Mouse (Mus musculus): ENCODE measurements around the gene Adamtsl5. TPM values are rescaled to one million over a fixed set of nuclear protein-coding genes. Genes with fewer than 3 reads are reported as not detected.

The Adamtsl5 gene
- polyA plus RNA-seq, 1 experiment from 2014 or later: 12.2 TPM

DNA sequence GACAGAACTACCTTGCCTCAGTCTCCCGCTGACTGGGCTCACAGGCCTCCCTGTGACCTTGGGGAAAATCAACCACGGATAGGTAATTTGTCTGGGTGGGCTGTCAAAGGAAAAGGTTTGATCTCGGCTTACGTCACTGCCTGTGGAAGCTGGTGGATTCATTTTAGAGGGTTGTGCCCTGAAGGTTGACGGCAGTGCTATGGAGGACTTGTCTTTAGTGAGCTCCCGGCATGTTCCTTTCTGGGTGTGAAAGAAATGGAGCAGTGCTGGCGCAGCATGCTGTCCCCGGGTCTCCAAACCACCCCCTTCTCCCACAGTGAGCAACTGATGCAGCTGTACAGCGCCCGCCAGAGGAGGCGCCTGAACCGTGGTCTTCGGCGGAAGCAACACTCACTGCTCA lies 54.9 kb downstream of the Adamtsl5 start:
- ATAC-seq (ENCODE audit: low FRiP score, low TSS enrichment) (no peak), DNase-seq (ENCODE audit: low spot score) (no peak)
- H3K27me3 ChIP-seq (ENCODE audit: control insufficient read depth, insufficient read depth, low read length): no peaks in the 10 kb centered on the region
- H3K27ac ChIP-seq (replicated peaks): peak overlapping the region; percentile 95
- peak overlapping the region; percentile 90 for H3K4me3 ChIP-seq (ENCODE audit: low read depth, low read length)
- no peak for TF ChIP-seq EP300 (optimal IDR thresholded peaks at IDR 0.05)
- peak; percentile 35 for TF ChIP-seq CTCF (IDR thresholded peaks at IDR 0.05; ENCODE audit: low read depth)
- no peaks in the 10 kb centered on the region for H3K4me1 ChIP-seq (replicated peaks; ENCODE audit: control insufficient read depth, insufficient read depth)
- peaks cover 8% of the 10 kb centered on the region for H3K36me3 ChIP-seq (ENCODE audit: control insufficient read depth, insufficient read depth, low read length)
- peak overlapping the region; percentile 97 for H3K9ac ChIP-seq (ENCODE audit: low read length)
- H3K9me3 ChIP-seq (ENCODE audit: control insufficient read depth, low read length): no peaks in the 10 kb centered on the region
- peak overlapping the region; percentile 68 for H3K4me2 ChIP-seq (replicated peaks; ENCODE audit: low read depth)
- whole genome bisulfite sequencing: 17% methylated on average over 14 of the region's 14 CpGs

DNA sequence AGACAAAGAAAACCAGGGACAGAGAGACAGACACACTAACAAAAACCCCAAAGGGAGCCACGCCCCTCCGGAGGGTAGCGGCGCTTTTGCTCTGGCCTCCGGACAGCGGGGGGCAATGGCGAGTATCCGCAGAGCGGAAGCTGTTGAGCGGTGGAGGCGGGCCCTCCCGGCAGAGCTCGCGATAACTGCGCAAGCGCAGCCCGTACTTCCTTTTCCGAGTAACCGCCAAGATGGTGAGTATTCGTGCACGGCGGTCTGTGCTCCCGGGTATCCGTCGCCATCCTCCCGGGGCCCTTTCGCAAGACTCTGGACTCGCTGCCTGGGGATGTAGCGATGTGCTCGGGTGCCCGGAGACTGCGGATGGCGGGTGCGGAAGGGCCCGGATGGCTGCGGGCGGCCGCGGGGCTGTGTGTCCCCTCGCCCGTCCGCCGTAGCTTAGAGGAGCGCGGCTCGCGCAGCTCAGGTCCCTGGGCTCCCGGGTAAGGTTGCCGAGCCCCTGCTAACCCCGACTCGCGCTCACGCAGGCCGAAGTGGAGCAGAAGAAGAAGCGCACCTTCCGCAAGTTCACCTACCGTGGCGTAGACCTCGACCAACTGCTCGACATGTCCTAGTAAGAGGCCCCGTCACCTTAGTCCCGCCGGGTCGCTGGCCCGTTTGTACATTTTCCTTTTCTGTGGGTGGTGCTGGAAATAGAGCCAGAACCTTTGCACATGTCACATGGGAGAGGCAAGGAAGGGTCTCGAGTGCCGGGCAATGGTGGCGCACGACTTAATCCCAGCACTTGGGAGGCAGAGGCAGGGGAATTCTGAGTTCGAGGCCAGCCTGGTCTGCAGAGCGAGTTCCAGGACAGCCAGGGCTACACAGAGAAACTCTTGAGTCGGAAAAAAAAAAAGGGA lies 55.7 kb downstream of the Adamtsl5 start, which contains the start of gene Rps15:
Rps15 (plus strand) TSS at position 203 of the 896 bp plus-strand sequence.
- Histone ChIP-seq H3K36me3 (ENCODE audit: control insufficient read depth, insufficient read depth, low read length) (peaks cover 8% of the 10 kb centered on the region), H3K27ac (replicated peaks) (peak within 1 kb of the TSS; percentile 95), H3K9ac (ENCODE audit: low read length) (peak within 1 kb of the TSS; percentile 97), H3K4me3 (ENCODE audit: low read depth, low read length) (peak within 1 kb of the TSS; percentile 90), H3K9me3 (ENCODE audit: control insufficient read depth, low read length) (no peaks in the 10 kb centered on the region), H3K27me3 (ENCODE audit: control insufficient read depth, insufficient read depth, low read length) (no peaks in the 10 kb centered on the region), H3K4me1 (replicated peaks; ENCODE audit: control insufficient read depth, insufficient read depth) (no peaks in the 10 kb centered on the region), H3K4me2 (replicated peaks; ENCODE audit: low read depth) (peak within 1 kb of the TSS; percentile 68)
- peak; percentile 88 for ATAC-seq (ENCODE audit: low FRiP score, low TSS enrichment)
- under 1% methylated on average over 71 of the region's 72 CpGs for WGBS
- TF ChIP-seq EP300 (optimal IDR thresholded peaks at IDR 0.05) (peak; percentile 89), CTCF (IDR thresholded peaks at IDR 0.05; ENCODE audit: low read depth) (peak; percentile 83)
- peak; percentile 96 for DNase-seq (ENCODE audit: low spot score)

Small RNA genes within 50 kb of the gene (microRNA-seq; reads per million reads assigned to microRNA genes)
- not detected for gene Gm22721

Other genes with a start within 250 kb of the Adamtsl5 start
- 10.7 and 11.0 TPM in 2 replicates for gene Sbno2, start 242.8 kb downstream of the Adamtsl5 start, polyA plus RNA-seq (2015; fragmentation: Nextera tagmentation; extraction: Ambion mirVana)
- gene Stk11, start 232.6 kb downstream of the Adamtsl5 start, polyA plus RNA-seq (2015; fragmentation: Nextera tagmentation; extraction: Ambion mirVana): 10.3 and 11.2 TPM in 2 replicates
- 679 and 705 TPM in 2 replicates for gene Atp5d, start 209.8 kb downstream of the Adamtsl5 start, polyA plus RNA-seq (2015; fragmentation: Nextera tagmentation; extraction: Ambion mirVana)
- 4.2 and 4.3 TPM in 2 replicates for gene Cbarp, start 207.6 kb downstream of the Adamtsl5 start, polyA plus RNA-seq (2015; fragmentation: Nextera tagmentation; extraction: Ambion mirVana)
- gene Midn, start 200.1 kb downstream of the Adamtsl5 start, polyA plus RNA-seq (2015; fragmentation: Nextera tagmentation; extraction: Ambion mirVana): 8.5 and 9.6 TPM in 2 replicates
- 237 and 244 TPM in 2 replicates for gene Cirbp, start 182.4 kb downstream of the Adamtsl5 start, polyA plus RNA-seq (2015; fragmentation: Nextera tagmentation; extraction: Ambion mirVana)
- gene 1600002K03Rik, start 175.5 kb downstream of the Adamtsl5 start, polyA plus RNA-seq (2015; fragmentation: Nextera tagmentation; extraction: Ambion mirVana): 13.9 and 14.1 TPM in 2 replicates
- 6.5 and 7.2 TPM in 2 replicates for gene Efna2, start 168.9 kb downstream of the Adamtsl5 start, polyA plus RNA-seq (2015; fragmentation: Nextera tagmentation; extraction: Ambion mirVana)
- gene Mum1, start 122.0 kb downstream of the Adamtsl5 start, polyA plus RNA-seq (2015; fragmentation: Nextera tagmentation; extraction: Ambion mirVana): 23.1 and 23.9 TPM in 2 replicates
- 400 and 403 TPM in 2 replicates for gene Ndufs7, start 99.3 kb downstream of the Adamtsl5 start, polyA plus RNA-seq (2015; fragmentation: Nextera tagmentation; extraction: Ambion mirVana)
- gene Gamt, start 87.4 kb downstream of the Adamtsl5 start, polyA plus RNA-seq (2015; fragmentation: Nextera tagmentation; extraction: Ambion mirVana): 16.3 and 17.4 TPM in 2 replicates
- gene Dazap1, start 86.9 kb downstream of the Adamtsl5 start, polyA plus RNA-seq (2015; fragmentation: Nextera tagmentation; extraction: Ambion mirVana): 27.4 and 28.4 TPM in 2 replicates
- gene Rps15, start 56.0 kb downstream of the Adamtsl5 start, polyA plus RNA-seq (2015; fragmentation: Nextera tagmentation; extraction: Ambion mirVana): 766 and 821 TPM in 2 replicates
- gene Apc2, start 52.4 kb downstream of the Adamtsl5 start, polyA plus RNA-seq (2015; fragmentation: Nextera tagmentation; extraction: Ambion mirVana): 1.2 and 1.3 TPM in 2 replicates
- 50.3 and 51.2 TPM in 2 replicates for gene 2310011J03Rik, start 27.9 kb downstream of the Adamtsl5 start, polyA plus RNA-seq (2015; fragmentation: Nextera tagmentation; extraction: Ambion mirVana)
- 2.2 and 2.3 TPM in 2 replicates for gene Pcsk4, start 18.9 kb downstream of the Adamtsl5 start, polyA plus RNA-seq (2015; fragmentation: Nextera tagmentation; extraction: Ambion mirVana)
- 13.5 and 17.6 TPM in 2 replicates for gene Reep6, start 18.5 kb downstream of the Adamtsl5 start, polyA plus RNA-seq (2015; fragmentation: Nextera tagmentation; extraction: Ambion mirVana)
- 0.07 TPM in 2 replicates for gene Plk5, start 8.0 kb upstream of the Adamtsl5 start, polyA plus RNA-seq (2015; fragmentation: Nextera tagmentation; extraction: Ambion mirVana)
- gene Mex3d, start 39.2 kb upstream of the Adamtsl5 start, polyA plus RNA-seq (2015; fragmentation: Nextera tagmentation; extraction: Ambion mirVana): 4.1 and 4.5 TPM in 2 replicates
- 81.1 and 82.9 TPM in 2 replicates for gene Mbd3, start 51.1 kb upstream of the Adamtsl5 start, polyA plus RNA-seq (2015; fragmentation: Nextera tagmentation; extraction: Ambion mirVana)
- 859 and 899 TPM in 2 replicates for gene Uqcr11, start 58.4 kb upstream of the Adamtsl5 start, polyA plus RNA-seq (2015; fragmentation: Nextera tagmentation; extraction: Ambion mirVana)
- gene Tcf3, start 85.2 kb upstream of the Adamtsl5 start, polyA plus RNA-seq (2015; fragmentation: Nextera tagmentation; extraction: Ambion mirVana): 30.9 and 37.0 TPM in 2 replicates
- gene Onecut3, start 146.4 kb upstream of the Adamtsl5 start, polyA plus RNA-seq (2015; fragmentation: Nextera tagmentation; extraction: Ambion mirVana): 0.01 and 0.02 TPM in 2 replicates
- gene Atp8b3, start 190.7 kb upstream of the Adamtsl5 start, polyA plus RNA-seq (2015; fragmentation: Nextera tagmentation; extraction: Ambion mirVana): 0.02 and 0.10 TPM in 2 replicates
- 7.1 and 8.5 TPM in 2 replicates for gene Rexo1, start 213.1 kb upstream of the Adamtsl5 start, polyA plus RNA-seq (2015; fragmentation: Nextera tagmentation; extraction: Ambion mirVana)
- 8.3 and 8.4 TPM in 2 replicates for gene Klf16, start 228.9 kb upstream of the Adamtsl5 start, polyA plus RNA-seq (2015; fragmentation: Nextera tagmentation; extraction: Ambion mirVana)
- 92.5 and 103 TPM in 2 replicates for gene Abhd17a, start 241.9 kb upstream of the Adamtsl5 start, polyA plus RNA-seq (2015; fragmentation: Nextera tagmentation; extraction: Ambion mirVana)